9 mouse cellular contexts compared by ENCODE assay signal in the genomic region with DNA sequence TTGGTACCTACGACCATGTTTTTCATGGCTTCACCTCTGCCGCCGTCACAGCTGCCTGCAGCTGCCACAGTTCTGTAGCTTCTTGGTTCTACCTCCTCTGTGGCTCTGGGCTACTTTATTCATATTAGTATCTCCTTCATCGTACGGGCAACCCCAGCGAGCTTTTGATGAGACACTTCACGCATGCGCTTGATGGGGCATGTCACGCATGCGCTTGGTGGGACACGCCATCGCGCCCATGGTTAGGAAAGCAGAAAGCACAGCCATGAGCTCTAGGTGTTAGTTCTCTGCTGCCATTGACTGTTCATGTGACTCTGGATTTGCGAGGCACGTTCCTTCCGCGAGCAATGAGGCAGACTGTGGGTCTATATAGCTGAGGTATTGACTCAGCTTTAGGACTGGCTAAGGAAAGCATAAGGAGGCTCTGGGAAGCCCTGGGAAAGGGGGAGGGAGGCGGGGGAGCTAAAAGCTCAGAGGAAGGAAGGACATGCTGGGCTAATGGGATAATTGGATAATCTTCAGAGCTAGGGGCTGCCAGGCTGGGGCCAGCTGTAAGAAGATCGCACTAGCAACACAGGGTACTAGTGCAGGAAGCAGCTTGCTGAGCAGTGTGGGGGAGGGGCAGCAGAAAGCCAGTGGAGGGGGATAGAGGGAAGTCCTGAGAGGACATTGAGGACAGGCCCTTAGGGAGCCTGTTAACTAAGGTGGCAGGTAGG. TPM values are rescaled to one million over a fixed set of nuclear protein-coding genes. Genes with fewer than 3 reads are reported as not detected.
A peak's percentile ranks its signal among the peaks of the same experiment; 100 is the strongest.
DNase-seq lines count a peak whose midpoint lies in the region; ATAC-seq and TF ChIP-seq lines count a peak whose summit lies in the region.
"Had no signal": no experiment of that assay in that cellular context is flagged by ENCODE, and none has a peak within 500 bp of the region (broad histone marks: within the 10 kb centered on the region; RNA-seq: fewer than 3 reads in every experiment).

No protein-coding gene starts in this region.

- whole genome bisulfite sequencing in intestine, embryonic 15.5 days: 77% methylated on average over 19 of the region's 19 CpGs
- WGBS in intestine, postnatal 0 days: 82% methylated on average over 19 of the region's 19 CpGs
- 57% methylated on average over 19 of the region's 19 CpGs for WGBS in embryonic facial prominence, embryonic 15.5 days
- 67% methylated on average over 19 of the region's 19 CpGs for WGBS in liver, embryonic 15.5 days (ENCODE audit: insufficient replicate concordance)

- H3K4me2 ChIP-seq in intestine, embryonic 15.5 days (replicated peaks): no peak overlapping the region
- H3K4me2 ChIP-seq in intestine, postnatal 0 days (replicated peaks; ENCODE audit: low read depth): no peak overlapping the region
- H3K4me2 ChIP-seq in embryonic facial prominence, embryonic 15.5 days (replicated peaks): no peak overlapping the region
- H3K4me2 ChIP-seq in liver, embryonic 15.5 days: no peak overlapping the region

- no peak overlapping the region for H3K4me3 ChIP-seq in intestine, embryonic 15.5 days (replicated peaks)
- no peak overlapping the region for H3K4me3 ChIP-seq in intestine, postnatal 0 days (ENCODE audit: low read depth, low read length)
- peak overlapping the region; percentile 35; the same call in 1 of the 2 replicates for H3K4me3 ChIP-seq in E14TG2a.4 (replicated peaks; ENCODE audit: low read length)
- no peak overlapping the region for H3K4me3 ChIP-seq in embryonic facial prominence, embryonic 15.5 days (replicated peaks)
- H3K4me3 ChIP-seq in liver, embryonic 15.5 days (replicated peaks): no peak overlapping the region

- DNase-seq in T-cell, adult 2 months (ENCODE audit: low spot score): no peak

- H3K9me3 ChIP-seq in intestine, embryonic 15.5 days: no peaks in the 10 kb centered on the region
- no peaks in the 10 kb centered on the region for H3K9me3 ChIP-seq in intestine, postnatal 0 days (ENCODE audit: control insufficient read depth)
- no peaks in the 10 kb centered on the region for H3K9me3 ChIP-seq in E14TG2a.4 (ENCODE audit: low read length)
- H3K9me3 ChIP-seq in embryonic facial prominence, embryonic 15.5 days (replicated peaks): no peaks in the 10 kb centered on the region
- H3K9me3 ChIP-seq in liver, embryonic 15.5 days (replicated peaks): no peaks in the 10 kb centered on the region
- H3K9me3 ChIP-seq: G1E had no signal

- no peaks in the 10 kb centered on the region for H3K36me3 ChIP-seq in intestine, embryonic 15.5 days
- H3K36me3 ChIP-seq in intestine, postnatal 0 days (ENCODE audit: control insufficient read depth, insufficient read depth): no peaks in the 10 kb centered on the region
- no peaks in the 10 kb centered on the region for H3K36me3 ChIP-seq in E14TG2a.4 (ENCODE audit: insufficient read depth, low read length)
- no peaks in the 10 kb centered on the region for H3K36me3 ChIP-seq in embryonic facial prominence, embryonic 15.5 days
- no peaks in the 10 kb centered on the region for H3K36me3 ChIP-seq in liver, embryonic 15.5 days (replicated peaks)
- H3K36me3 ChIP-seq: G1E had no signal

- H3K27ac ChIP-seq in intestine, embryonic 15.5 days: no peak overlapping the region
- H3K27ac ChIP-seq in intestine, postnatal 0 days (ENCODE audit: low read depth, low read length): no peak overlapping the region
- no peak overlapping the region for H3K27ac ChIP-seq in embryonic facial prominence, embryonic 15.5 days (replicated peaks)
- H3K27ac ChIP-seq in liver, embryonic 15.5 days (replicated peaks): no peak overlapping the region

- H3K9ac ChIP-seq in intestine, embryonic 15.5 days: no peak overlapping the region
- H3K9ac ChIP-seq in intestine, postnatal 0 days (ENCODE audit: low read depth, low read length): no peak overlapping the region
- H3K9ac ChIP-seq in embryonic facial prominence, embryonic 15.5 days: no peak overlapping the region
- H3K9ac ChIP-seq in liver, embryonic 15.5 days: no peak overlapping the region

- H3K27me3 ChIP-seq in intestine, embryonic 15.5 days (replicated peaks): no peaks in the 10 kb centered on the region
- no peaks in the 10 kb centered on the region for H3K27me3 ChIP-seq in intestine, postnatal 0 days (replicated peaks; ENCODE audit: control insufficient read depth, insufficient read depth, low read length)
- peaks cover 30% of the 10 kb centered on the region for H3K27me3 ChIP-seq in E14TG2a.4 (ENCODE audit: insufficient read depth, low read length)
- H3K27me3 ChIP-seq in embryonic facial prominence, embryonic 15.5 days: no peaks in the 10 kb centered on the region
- H3K27me3 ChIP-seq in liver, embryonic 15.5 days: peaks cover 6% of the 10 kb centered on the region; the same call in 1 of the 2 replicates

- peak; percentile 29 for ATAC-seq in intestine, embryonic 15.5 days
- no peak for ATAC-seq in intestine, postnatal 0 days
- peak; percentile 43; the same call in 1 of the 2 replicates for ATAC-seq in embryonic facial prominence, embryonic 15.5 days (ENCODE audit: insufficient number of reproducible peaks, low FRiP score, low TSS enrichment, low read depth)
- peak; percentile 24; the same call in 1 of the 2 replicates for ATAC-seq in liver, embryonic 15.5 days (ENCODE audit: insufficient read depth)
- no peak for ATAC-seq in granulocyte monocyte progenitor cell, adult 5-6 weeks (replicated peaks; ENCODE audit: poor library complexity, severe bottlenecking)
- ATAC-seq in activated CD4-positive, CD25-positive, alpha-beta regulatory T cell, adult 4 months: no peak

- peaks cover 19% of the 10 kb centered on the region for H3K4me1 ChIP-seq in intestine, embryonic 15.5 days (replicated peaks)
- H3K4me1 ChIP-seq in intestine, postnatal 0 days (replicated peaks; ENCODE audit: control insufficient read depth, insufficient read depth, low read length): 0 out of 2 replicates have a peak, but pooled peaks cover 6% of the 10 kb centered on the region
- H3K4me1 ChIP-seq in E14TG2a.4 (replicated peaks; ENCODE audit: low read depth, low read length): peaks cover 34% of the 10 kb centered on the region
- peaks cover 14% of the 10 kb centered on the region for H3K4me1 ChIP-seq in embryonic facial prominence, embryonic 15.5 days
- peaks cover 13% of the 10 kb centered on the region; the same call in 1 of the 2 replicates for H3K4me1 ChIP-seq in liver, embryonic 15.5 days (replicated peaks)

- no peak for TF ChIP-seq CTCF in intestine, postnatal 0 days (IDR thresholded peaks at IDR 0.05; ENCODE audit: low read depth)
- no peak for TF ChIP-seq CTCF in E14TG2a.4 (conservative IDR thresholded peaks at IDR 0.05; ENCODE audit: low read length)

RNA-seq across cellular contexts. Expression of gene Upb1, which starts 43.4 kb away (rescaled TPM):
- 0.88 and 1.9 TPM in 2 replicates for polyA plus RNA-seq in intestine, embryonic 15.5 days (2015; fragmentation: Nextera tagmentation; extraction: Ambion mirVana)
- 0.14 and 0.52 TPM in 2 replicates for polyA plus RNA-seq in intestine, postnatal 0 days (2015; fragmentation: Nextera tagmentation; extraction: Ambion mirVana)
- 2.2 and 2.6 TPM in 2 replicates for polyA plus RNA-seq in embryonic facial prominence, embryonic 15.5 days (2015; fragmentation: Nextera tagmentation; extraction: Ambion mirVana)
- polyA plus RNA-seq in liver, embryonic 15.5 days (2015; fragmentation: Nextera tagmentation; extraction: Ambion mirVana): 28.0 and 32.6 TPM in 2 replicates
- total RNA-seq in granulocyte monocyte progenitor cell, adult 5-6 weeks (2014; fragmentation: Nextera tagmentation): not detected in 2 replicates
- 0.31 TPM in 1 of 2 replicates, not detected in the other for total RNA-seq in granulocyte monocyte progenitor cell, adult 5-6 weeks (2017)
- polyA plus RNA-seq in activated CD4-positive, CD25-positive, alpha-beta regulatory T cell, adult 4 months (2017; shearing (Covaris generic)): 1 to 10 TPM in 1 of 2 experiments, not detected in 1; 1.0 TPM
- polyA plus RNA-seq: G1E had no signal

Comparison
In these comparisons a context has a peak if more than half of its experiments do, and no peak if none do; other contexts are left out.
1. ATAC-seq: peak in intestine, embryonic 15.5 days (single experiment), embryonic facial prominence, embryonic 15.5 days (single experiment) and liver, embryonic 15.5 days (single experiment); none in intestine, postnatal 0 days (single experiment), granulocyte monocyte progenitor cell, adult 5-6 weeks (single experiment) and activated CD4-positive, CD25-positive, alpha-beta regulatory T cell, adult 4 months (single experiment).